Mouse (Mus musculus): ENCODE measurements at regions not wholly inside any gene's neighbourhood (a gene's known extent, or its start where the extent isn't known, plus 50 kb on each side); places are given as distances from the start of the nearest gene placed in this dataset.

DNA sequence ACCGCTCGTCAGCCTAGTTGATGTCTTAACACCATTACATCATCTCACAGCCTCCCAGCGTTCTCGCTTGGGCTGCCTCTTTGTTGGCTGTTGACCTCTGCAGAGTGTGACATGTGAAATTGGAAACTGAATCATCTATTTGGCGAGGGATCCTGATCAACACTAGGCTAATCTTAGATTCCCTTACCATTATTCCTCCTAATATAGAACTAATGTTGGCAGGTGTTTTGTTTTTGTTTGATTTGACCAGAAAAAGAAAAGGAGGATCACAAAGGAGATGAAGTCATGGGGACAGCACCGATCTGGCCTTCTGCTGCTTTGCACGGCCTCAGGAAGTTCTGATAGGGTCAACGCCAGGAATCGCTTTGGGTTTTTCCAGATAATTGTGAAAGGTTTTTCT lies 131.0 kb downstream of the Ddx1 start:
- no peak for TF ChIP-seq CTCF (IDR thresholded peaks at IDR 0.05; ENCODE audit: insufficient read depth, low read depth, low read length)
- no peak for TF ChIP-seq POLR2A (IDR thresholded peaks at IDR 0.05; ENCODE audit: insufficient read depth, low read depth, low read length)
